37 mouse cellular contexts compared by ENCODE assay signal in genomic region chr13:8238871-8239270, GRCm38 (mm10). TPM values are rescaled to one million over a fixed set of nuclear protein-coding genes. Genes with fewer than 3 reads are reported as not detected.
"Had no signal": no experiment of that assay in that cellular context is flagged by ENCODE, and none has a peak within 500 bp of the region (broad histone marks: within the 10 kb centered on the region; RNA-seq: fewer than 3 reads in every experiment).

No protein-coding gene starts in this region.

- H3K4me3 ChIP-seq: heart, embryonic 10.5 days; heart, embryonic 12.5 days; heart, embryonic 13.5 days; heart, embryonic 15.5 days; hindbrain, embryonic 10.5 days; hindbrain, embryonic 13.5 days; hindbrain, embryonic 15.5 days; intestine, embryonic 15.5 days; kidney, embryonic 15.5 days; layer of hippocampus, adult 2 months; left cerebral cortex, adult 2 months had no signal

- H3K4me1 ChIP-seq: heart, embryonic 10.5 days; heart, embryonic 12.5 days; heart, embryonic 13.5 days; heart, embryonic 15.5 days; hindbrain, embryonic 10.5 days; hindbrain, embryonic 13.5 days; hindbrain, embryonic 15.5 days; intestine, embryonic 15.5 days; kidney, embryonic 15.5 days had no signal

- DNase-seq: heart, postnatal 10 days; heart, postnatal 14 days; heart, postnatal 36 days; heart, postnatal 4 days; kidney, adult 11 months; kidney, adult 18-20 months; kidney, adult 2 months; kidney, adult 8-10 months; kidney, adult 9 months; kidney, postnatal 10 days; kidney, postnatal 14 days; kidney, postnatal 25 days; kidney, postnatal 36 days; kidney, postnatal 4 days; layer of hippocampus, adult 9-11 months; layer of hippocampus, postnatal 36 days had no signal

- H3K27me3 ChIP-seq: heart, embryonic 12.5 days; heart, embryonic 13.5 days; heart, embryonic 15.5 days; hindbrain, embryonic 13.5 days; hindbrain, embryonic 15.5 days; intestine, embryonic 15.5 days; kidney, embryonic 15.5 days had no signal

- H3K36me3 ChIP-seq: heart, embryonic 10.5 days; heart, embryonic 12.5 days; heart, embryonic 13.5 days; heart, embryonic 15.5 days; hindbrain, embryonic 10.5 days; hindbrain, embryonic 13.5 days; hindbrain, embryonic 15.5 days; intestine, embryonic 15.5 days; kidney, embryonic 15.5 days had no signal

- H3K27ac ChIP-seq: heart, embryonic 10.5 days; heart, embryonic 13.5 days; heart, embryonic 15.5 days; hindbrain, embryonic 10.5 days; hindbrain, embryonic 13.5 days; hindbrain, embryonic 14.5 days; hindbrain, embryonic 15.5 days; hindbrain, postnatal 0 days; intestine, embryonic 15.5 days; kidney, embryonic 15.5 days; kidney, postnatal 0 days; layer of hippocampus, adult 2 months; left cerebral cortex, adult 2 months had no signal

- H3K9ac ChIP-seq: heart, embryonic 12.5 days; heart, embryonic 13.5 days; heart, embryonic 15.5 days; hindbrain, embryonic 13.5 days; hindbrain, embryonic 14.5 days; hindbrain, embryonic 15.5 days; intestine, embryonic 15.5 days; kidney, embryonic 15.5 days had no signal

- H3K9me3 ChIP-seq: heart, embryonic 10.5 days; heart, embryonic 12.5 days; heart, embryonic 13.5 days; heart, embryonic 15.5 days; hindbrain, embryonic 10.5 days; hindbrain, embryonic 13.5 days; hindbrain, embryonic 15.5 days; intestine, embryonic 15.5 days; kidney, embryonic 15.5 days had no signal

- ATAC-seq: hindbrain, postnatal 0 days; inflammation-experienced regulatory T-cells, adult 6 months; intestine, embryonic 15.5 days; intestine, embryonic 16.5 days; intestine, postnatal 0 days had no signal

- H3K4me2 ChIP-seq: heart, embryonic 11.5 days; heart, embryonic 12.5 days; heart, embryonic 13.5 days; heart, embryonic 15.5 days; hindbrain, embryonic 13.5 days; hindbrain, embryonic 14.5 days; hindbrain, embryonic 15.5 days; intestine, embryonic 15.5 days; kidney, embryonic 15.5 days had no signal

RNA-seq across cellular contexts. Expression of gene Adarb2, which starts 36.2 kb away (rescaled TPM):
- total RNA-seq: heart, postnatal 10 days; heart, postnatal 14 days; heart, postnatal 25 days; heart, postnatal 36 days had no signal
- polyA plus RNA-seq: heart, postnatal 0 days; inflammation-experienced regulatory T-cells, adult 6 months; kidney, adult 2 months; large intestine, adult 2 months had no signal
